Mouse (Mus musculus) heart, postnatal 0 days (tissue): ENCODE measurements around the gene Haghl.

ENCODE experiments used
- CTCF ChIP-seq: IDR thresholded peaks from 2 replicates; pipeline ENCODE4 v1.5.1; 2016; ENCODE audit warnings: antibody characterized with exemption, control low read depth, low read depth
- EP300 ChIP-seq: IDR thresholded peaks from 2 replicates; pipeline ENCODE4 v1.6.1; 2016; ENCODE audit warnings: antibody characterized with exemption, low read depth

GRCm38 (mm10) chr17:25762591-25762990 lies 22.9 kb downstream of the Haghl start:
- TF ChIP-seq CTCF (no peak), EP300 (no peak)
